Mouse (Mus musculus): ENCODE measurements at regions not wholly inside any gene's neighbourhood (a gene's known extent, or its start where the extent isn't known, plus 50 kb on each side); places are given as distances from the start of the nearest gene placed in this dataset.

DNA sequence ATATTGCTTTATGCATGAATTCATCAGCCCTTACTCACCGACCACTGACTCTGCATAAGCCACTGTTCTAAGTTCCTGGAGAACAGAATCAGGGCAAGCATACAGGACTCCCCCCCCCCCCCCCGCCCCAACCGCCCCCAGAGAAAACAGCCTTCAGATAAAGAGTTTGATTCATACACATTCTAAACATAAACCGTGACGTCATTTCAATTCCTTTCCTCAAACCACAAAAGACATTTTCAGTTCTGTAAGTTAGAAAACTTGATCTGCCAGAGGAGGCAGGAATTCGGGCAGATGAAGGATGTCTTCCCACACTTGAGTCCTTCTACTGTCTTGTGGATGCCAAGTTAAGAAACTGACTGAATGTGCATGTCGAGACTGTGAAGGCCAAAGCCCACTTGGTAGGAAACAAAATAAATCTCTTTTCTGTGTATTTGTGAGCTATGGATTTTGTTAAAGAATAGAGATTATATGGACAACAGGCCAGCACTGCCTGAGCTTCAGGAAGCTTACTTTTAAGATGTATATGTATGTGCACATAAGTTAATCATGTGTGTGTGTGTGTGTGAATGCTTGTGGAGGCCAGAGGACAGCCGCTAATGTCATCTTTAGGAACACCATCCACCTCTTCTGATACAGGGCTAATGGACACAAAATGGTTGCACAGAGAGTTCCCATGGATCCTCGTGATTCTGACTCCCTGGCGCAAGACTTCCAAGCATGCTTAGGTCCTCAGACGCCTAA, 202.4 kb downstream of the Sox4 start:
- no peak for DNase-seq

- no peak for DNase-seq
Measured at GRCm38 (mm10) chr13:28740158-28740670, 213.3 kb downstream of the Sox4 start.

DNA sequence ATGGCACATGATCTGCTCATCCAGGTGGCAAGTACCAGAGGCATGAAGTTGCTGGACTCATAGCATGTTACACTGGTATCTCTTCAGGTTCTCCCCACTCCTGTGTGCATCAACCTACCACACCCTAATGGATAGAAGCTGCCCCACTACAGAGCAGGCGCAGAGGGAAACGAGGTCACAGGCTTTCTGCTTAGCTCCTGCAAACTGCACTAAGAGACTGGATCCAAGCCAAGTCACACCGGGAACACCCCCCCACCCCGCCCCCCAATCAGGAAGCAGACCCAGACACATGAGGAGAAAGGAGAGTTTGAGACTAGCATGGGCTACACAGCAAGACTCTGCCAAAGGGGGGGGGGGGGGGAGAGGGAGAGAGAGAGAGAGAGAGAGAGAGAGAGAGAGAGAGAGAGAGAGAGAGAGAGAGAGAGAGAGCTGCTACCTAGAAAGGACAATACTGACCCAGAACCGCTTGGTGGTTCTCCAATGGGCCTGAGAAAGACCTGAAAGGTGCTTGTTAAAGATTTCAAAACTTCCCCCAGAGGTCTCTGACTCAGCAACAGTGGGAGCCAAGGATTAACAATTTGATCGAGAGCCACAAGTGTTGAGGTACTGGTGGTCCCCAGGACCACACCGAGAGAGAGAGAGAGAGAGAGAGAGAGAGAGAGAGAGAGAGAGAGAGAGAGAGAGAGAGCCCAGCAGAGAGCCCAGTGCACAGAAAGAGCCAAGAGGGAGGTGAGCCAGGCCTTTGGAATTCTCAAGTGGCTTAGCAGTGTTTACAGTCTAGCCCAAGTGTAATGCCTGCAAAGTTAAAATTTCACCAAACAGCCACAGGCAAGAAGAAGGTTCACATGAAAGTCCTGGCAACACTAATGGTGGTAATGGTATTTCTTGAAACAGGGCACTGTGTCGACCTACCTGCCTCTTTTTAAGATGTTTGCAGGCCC, 215.1 kb downstream of the Sox4 start:
- DNase-seq = no peak

DNA sequence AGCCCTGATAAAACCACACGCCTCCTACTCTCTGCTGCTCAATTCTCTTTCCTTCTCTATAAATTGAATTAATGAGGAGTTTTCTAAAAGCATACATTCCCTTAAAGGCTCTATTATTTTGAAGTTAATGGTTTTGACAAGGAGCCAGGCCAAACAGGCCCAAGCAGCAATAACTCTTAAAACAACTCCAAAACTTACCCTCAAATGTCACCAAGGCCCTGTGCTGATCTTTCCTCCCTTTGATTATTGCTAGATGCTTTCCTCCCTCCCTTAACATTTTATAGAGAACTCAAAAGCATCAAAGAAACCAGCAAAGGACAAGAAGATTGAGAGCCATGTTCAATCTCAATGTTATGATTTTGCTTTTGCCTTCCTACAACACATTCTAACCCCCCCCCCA, 221.0 kb downstream of the Sox4 start:
- no peak for DNase-seq

DNA sequence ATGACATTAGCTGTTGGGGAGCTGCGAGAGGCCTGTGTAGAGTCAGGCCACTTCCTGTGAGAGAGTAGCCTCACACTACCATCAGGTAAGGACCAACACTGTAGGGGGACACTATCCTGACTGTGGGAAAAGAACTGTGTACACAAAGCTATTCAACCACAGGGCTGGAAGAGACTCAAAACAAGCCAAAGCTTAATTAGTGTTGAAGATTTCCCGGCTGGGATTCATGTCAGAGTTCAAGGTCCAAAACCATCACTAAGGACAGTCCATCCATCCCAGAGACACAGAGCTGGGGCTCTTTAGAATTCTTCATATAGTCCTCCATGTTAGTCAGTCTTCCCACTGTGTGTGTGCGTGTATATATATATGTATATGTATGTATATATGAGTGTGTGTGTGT, 221.5 kb downstream of the Sox4 start:
- no peak for DNase-seq

- no peak for DNase-seq
Measured at GRCm38 (mm10) chr13:28730059-28730580, 223.4 kb downstream of the Sox4 start.

DNA sequence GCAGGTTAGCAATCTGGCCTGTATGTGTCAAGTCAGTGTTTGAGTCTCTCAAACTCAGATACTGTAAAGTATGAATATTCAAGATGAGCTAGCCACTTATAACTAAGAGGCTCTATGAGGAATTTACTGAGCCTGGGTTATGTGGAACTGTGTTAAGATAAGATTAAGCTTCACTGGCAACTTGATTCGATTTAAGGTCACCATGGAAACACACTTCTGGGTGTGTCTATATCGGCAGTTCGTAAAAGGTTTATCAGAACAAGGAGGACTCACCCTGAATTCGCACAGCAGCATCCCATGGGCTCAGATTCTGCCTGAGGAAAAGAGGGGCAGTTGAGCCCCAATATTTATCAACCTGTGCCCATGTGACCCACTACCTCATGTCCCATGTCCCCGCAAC, 224.7 kb downstream of the Sox4 start:
- DNase-seq = no peak

- DNase-seq = no peak
Measured at GRCm38 (mm10) chr13:28724300-28724699, 229.2 kb downstream of the Sox4 start.

GRCm38 (mm10) chr13:28722074-28722473, 231.4 kb downstream of the Sox4 start:
- DNase-seq = no peak

GRCm38 (mm10) chr13:28721548-28721981, 231.9 kb downstream of the Sox4 start:
- DNase-seq = no peak

DNA sequence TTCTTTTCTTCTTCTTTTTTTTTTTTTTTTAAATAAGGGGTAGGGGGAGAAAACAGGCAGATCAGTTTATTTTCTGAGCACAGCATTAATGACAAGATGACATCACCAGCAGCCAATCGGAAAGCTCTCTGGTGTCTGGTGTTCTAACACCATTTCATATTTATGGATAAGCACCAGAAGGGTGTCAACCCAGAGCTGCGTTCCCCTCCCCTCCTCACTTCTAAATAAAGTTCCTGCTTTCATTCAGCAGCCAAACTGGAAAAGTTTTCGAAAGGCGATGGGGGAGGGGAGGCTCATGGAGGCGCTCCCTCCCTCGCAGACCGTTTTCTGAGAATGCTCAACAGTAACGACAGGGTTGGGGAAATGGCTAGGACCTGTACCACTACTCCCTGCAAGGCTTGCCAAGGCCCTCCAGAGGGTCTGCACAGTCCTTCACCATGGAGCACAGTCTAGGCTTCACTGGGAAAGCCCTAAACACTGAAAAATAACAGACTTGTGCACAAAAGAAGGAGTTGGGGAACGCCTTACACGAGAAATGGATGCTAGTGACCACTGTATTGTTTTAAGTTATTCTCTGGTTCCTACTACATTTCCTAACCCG, 232.8 kb downstream of the Sox4 start:
- DNase-seq = no peak

DNA sequence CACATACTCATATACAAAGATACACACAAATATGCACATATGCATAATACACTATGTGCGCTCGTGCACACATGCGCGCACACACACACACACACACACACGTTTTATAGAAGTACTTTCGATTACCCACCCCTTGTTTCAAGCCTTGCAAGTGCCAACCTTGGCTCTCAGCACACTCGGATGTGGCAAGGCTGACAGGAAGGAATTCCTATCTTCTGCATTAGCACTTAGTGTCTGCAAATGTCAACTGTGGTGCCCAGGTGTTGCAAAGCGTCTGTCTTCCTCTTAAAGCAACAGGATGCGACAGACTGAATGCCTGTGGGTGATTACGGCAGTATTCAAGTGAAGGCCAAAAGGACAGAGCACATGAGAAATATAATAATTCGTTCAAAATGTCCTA, 233.3 kb downstream of the Sox4 start:
- DNase-seq = peak; percentile 71

DNA sequence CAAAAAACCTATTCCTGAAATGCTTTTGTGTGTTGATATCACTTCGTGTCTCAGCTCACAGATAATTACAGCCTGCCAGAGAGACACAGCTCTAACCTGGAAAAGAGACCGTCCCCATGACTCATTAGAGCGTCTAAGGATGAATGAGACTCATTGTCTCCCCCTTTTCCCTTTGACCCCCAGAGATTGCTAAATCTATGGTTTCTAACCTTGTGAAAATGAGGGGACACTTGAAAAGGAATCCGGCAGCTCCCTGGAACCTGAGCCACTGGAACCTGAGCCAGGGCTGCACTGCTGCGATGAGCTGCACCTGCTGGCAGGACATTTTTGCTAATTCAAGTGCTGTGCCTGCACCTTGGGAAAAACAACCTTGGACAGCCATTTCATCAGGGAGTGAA, 234.6 kb downstream of the Sox4 start:
- DNase-seq = no peak

DNA sequence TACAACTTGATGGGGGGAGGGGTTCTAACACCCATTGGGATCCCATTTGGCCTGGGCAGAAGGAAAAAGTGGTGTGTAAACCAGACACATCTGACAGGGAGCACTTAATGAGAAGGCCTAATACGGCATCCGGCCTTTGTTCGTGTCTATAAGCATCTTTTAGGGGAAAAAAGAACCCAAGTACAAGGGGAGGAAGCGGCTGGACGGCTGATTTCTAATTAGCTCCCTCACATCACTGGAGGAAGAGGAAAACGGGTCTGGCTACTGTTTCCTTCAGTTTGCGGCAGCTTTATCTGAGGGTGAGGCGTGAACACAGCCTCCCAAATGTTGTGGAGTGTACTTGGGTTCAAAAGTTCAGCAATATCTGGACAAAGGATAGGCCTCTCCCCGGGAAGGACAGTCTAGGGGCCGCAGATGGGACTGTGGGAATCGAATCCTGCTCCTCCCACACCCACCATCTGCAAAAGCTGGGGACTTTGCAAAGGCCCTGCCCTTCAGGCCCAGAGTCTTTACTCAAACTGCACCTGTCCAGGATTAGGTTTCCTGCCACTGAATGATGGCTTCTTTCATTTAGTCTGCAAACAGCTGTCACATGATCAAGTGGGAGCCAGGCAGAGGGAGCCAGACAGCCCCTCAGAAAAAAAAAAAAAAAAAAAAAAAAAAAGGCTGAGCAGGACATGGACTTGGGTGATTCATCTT, 235.2 kb downstream of the Sox4 start:
- DNase-seq = peak; percentile 42

DNA sequence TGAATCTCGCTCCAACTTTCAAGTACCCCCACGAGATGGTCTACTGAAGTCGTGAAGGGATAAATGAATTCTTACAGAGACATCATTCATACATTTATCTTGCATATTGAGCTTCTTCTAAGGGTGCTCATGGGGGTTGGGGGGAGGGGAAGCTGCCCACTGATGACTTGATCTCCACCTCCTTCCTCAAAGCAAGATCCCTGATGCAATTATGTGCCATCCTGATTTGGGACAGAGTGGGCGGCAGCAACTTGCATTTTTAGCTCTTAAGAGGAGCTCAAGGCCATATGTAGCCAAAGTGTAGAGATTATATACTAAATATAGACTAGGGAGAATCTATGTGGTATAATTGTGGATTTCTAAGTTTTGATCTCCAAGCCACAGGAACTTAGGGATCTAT, 236.1 kb downstream of the Sox4 start:
- no peak for DNase-seq

- DNase-seq = no peak
Measured at GRCm38 (mm10) chr13:28709966-28710365, 243.5 kb downstream of the Sox4 start.

GRCm38 (mm10) chr13:28701309-28701708, 252.2 kb downstream of the Sox4 start:
- no peak for DNase-seq

- no peak for DNase-seq
Measured at GRCm38 (mm10) chr13:28700081-28700480, 253.4 kb downstream of the Sox4 start.

- no peak for DNase-seq
Measured at GRCm38 (mm10) chr13:28699490-28700032, 254.0 kb downstream of the Sox4 start.

DNA sequence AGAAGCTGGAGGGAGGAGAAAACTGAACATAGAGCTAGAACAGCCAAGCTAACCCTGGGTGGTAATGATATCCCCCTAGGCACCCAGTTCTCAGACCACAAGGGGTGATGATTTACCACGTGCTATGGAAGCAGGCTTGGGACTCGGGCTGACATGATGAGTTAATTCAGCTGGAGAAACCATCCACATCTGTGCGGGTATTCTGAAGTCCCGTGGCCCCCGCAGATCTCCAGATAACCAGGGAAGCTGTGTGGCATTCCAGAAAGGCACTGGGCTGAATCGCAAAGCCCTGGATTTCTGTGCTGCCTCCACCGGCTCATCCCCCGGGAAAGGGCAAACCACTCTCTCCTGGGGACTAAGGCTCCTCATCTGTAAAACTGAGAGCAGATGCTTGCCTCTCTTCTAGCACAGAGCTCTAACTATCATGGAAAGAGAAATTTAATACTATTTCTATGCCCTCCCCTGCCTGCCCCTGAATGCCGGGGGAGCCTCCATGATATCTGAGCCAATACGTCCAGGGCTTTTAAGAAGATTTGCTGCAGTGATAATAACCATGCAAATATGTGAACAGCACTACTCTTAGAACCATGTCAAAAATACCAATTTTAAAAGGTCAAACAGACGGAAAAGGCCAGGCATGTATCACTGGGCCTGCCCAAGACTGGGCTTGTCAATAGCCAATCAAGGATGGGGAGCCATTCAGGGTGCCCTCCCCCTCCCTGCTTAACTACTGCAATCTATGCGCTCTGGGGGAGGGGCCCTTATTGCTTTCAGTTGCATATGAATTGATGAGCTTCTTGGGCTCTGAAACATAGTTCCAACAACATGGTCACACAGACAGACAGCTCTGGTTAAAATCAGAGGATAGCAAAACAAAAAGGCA, 255.5 kb downstream of the Sox4 start:
- no peak for DNase-seq

DNA sequence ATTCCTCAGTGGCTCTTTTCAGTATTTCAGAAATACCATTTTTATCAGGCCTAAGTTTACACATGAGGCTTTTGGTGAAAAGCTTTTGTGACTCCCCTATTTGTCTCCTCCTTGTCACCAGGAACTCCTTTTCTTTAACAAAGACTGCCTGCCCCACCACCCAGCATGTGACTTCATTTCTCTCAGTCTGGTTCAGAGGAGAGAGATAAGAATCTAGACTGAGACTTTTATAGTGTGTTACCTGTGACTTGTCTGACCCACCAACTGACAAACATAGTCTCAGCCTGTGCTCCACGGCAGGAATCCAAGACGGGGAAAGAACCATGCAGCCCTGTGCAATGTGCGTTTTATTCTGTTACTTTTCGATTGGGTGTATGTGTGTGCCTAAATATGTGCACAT, 260.4 kb downstream of the Sox4 start:
- peak; percentile 49 for DNase-seq

All from thymus, postnatal 25 days (tissue).